Mouse (Mus musculus): Measurements from ENCODE around the gene Lrig1. TPM values are rescaled to one million over a fixed set of nuclear protein-coding genes. Genes with fewer than 3 reads are reported as not detected.

Lrig1 gene
- polyA plus RNA-seq, 1 experiment from 2014 or later, result 32.6 TPM

DNA sequence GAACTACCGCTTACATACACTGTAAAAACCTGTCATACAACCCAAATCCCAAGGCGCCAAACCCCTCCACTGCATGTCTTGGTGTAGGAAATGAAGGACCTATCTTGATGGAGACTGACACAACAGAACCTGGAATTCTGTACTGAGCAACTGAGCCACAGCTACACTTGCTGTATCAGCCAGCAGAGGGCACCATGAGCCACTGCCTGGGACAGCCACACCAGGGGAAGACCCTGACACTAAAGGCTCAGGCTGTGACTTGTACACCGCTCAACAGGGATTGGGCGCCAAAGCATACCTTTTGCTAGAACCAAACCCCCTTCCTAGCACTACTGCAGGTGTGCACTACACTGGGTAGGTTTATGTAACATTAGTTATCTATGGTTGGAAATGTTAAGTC lies 77.0 kb downstream of the Lrig1 start:
- Histone ChIP-seq H3K27me3 (replicated peaks; ENCODE audit: control insufficient read depth, insufficient read depth, low read length) (no peaks in the 10 kb centered on the region), H3K4me1 (ENCODE audit: control insufficient read depth, insufficient read depth, low read length) (peaks cover 3% of the 10 kb centered on the region; the same call in 1 of the 2 replicates), H3K9me3 (ENCODE audit: control insufficient read depth, low read length) (no peaks in the 10 kb centered on the region), H3K4me2 (ENCODE audit: low read depth, low read length) (no peak overlapping the region), H3K27ac (replicated peaks; ENCODE audit: low read depth, low read length) (no peak overlapping the region), H3K4me3 (ENCODE audit: low read depth, low read length) (no peak overlapping the region), H3K9ac (ENCODE audit: low read depth, low read length) (no peak overlapping the region), H3K36me3 (ENCODE audit: control insufficient read depth, insufficient read depth, low read length) (peaks cover 85% of the 10 kb centered on the region)
- DNase-seq (ENCODE audit: low spot score) (peak; percentile 73), ATAC-seq (ENCODE audit: low read depth) (peak; percentile 45; the same call in 1 of the 2 replicates)
- 71% methylated on average over 4 of the region's 4 CpGs for WGBS

GRCm38 (mm10) chr6:94620801-94621301 lies 79.1 kb downstream of the Lrig1 start:
- no peak overlapping the region for H3K9ac ChIP-seq (ENCODE audit: low read depth, low read length)
- no peaks in the 10 kb centered on the region for H3K9me3 ChIP-seq (ENCODE audit: control insufficient read depth, low read length)
- H3K4me3 ChIP-seq (ENCODE audit: low read depth, low read length), result no peak overlapping the region
- H3K36me3 ChIP-seq (ENCODE audit: control insufficient read depth, insufficient read depth, low read length), result peaks cover 93% of the 10 kb centered on the region
- H3K4me1 ChIP-seq (ENCODE audit: control insufficient read depth, insufficient read depth, low read length), result no peaks in the 10 kb centered on the region
- no peak for DNase-seq (ENCODE audit: low spot score)
- no peak overlapping the region for H3K27ac ChIP-seq (replicated peaks; ENCODE audit: low read depth, low read length)
- ATAC-seq (ENCODE audit: low read depth), result no peak
- no peak overlapping the region for H3K4me2 ChIP-seq (ENCODE audit: low read depth, low read length)
- H3K27me3 ChIP-seq (replicated peaks; ENCODE audit: control insufficient read depth, insufficient read depth, low read length), result no peaks in the 10 kb centered on the region
- WGBS, result 75% methylated on average over 9 of the region's 9 CpGs

DNA sequence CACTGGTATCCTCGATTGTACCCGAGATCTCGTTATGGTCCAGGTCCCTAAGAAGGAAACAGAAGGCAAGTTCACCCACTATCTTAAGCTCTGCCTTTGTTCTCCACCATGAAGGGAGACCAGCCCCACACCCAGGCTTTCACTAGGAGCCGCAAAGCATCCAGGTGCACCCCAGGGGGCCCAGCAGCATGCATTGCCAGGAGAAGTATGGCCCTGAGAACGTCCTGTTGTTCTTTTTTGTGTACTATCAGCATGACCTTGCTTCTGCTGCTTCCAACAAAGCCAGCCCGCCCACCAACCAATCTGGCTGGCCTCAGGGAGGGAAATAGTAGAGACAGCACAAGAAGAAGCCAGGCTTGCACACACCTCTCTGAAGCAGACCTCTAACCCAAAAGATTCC lies 79.7 kb downstream of the Lrig1 start:
- H3K36me3 ChIP-seq (ENCODE audit: control insufficient read depth, insufficient read depth, low read length), result peaks cover 95% of the 10 kb centered on the region

DNA sequence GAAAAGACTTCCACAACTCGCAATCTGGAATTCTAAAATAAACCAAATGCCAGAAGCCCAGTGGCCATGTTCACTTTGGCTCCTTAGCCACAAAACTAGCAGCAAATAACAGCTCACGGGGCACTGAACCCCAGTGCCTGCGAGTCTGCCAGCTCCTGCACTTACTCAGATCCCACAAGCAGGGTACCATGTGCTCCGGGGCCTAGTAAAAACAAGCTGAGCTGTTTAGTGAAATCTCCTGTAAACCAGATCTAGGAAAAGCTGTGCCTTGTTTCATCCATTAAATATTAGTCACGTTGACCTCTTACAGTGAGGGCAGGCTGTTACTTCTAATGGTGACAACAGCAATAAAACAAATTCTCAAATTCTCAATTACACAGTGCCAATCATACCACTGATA lies 81.3 kb downstream of the Lrig1 start:
- no peak overlapping the region for H3K9ac ChIP-seq (ENCODE audit: low read depth, low read length)
- H3K27ac ChIP-seq (replicated peaks; ENCODE audit: low read depth, low read length), result no peak overlapping the region
- no peak overlapping the region for H3K4me2 ChIP-seq (ENCODE audit: low read depth, low read length)
- H3K9me3 ChIP-seq (ENCODE audit: control insufficient read depth, low read length), result no peaks in the 10 kb centered on the region
- WGBS, result 79% methylated on average over 5 of the region's 5 CpGs
- ATAC-seq (ENCODE audit: low read depth) (no peak), DNase-seq (ENCODE audit: low spot score) (no peak)
- no peaks in the 10 kb centered on the region for H3K4me1 ChIP-seq (ENCODE audit: control insufficient read depth, insufficient read depth, low read length)
- no peaks in the 10 kb centered on the region for H3K27me3 ChIP-seq (replicated peaks; ENCODE audit: control insufficient read depth, insufficient read depth, low read length)
- peaks cover 98% of the 10 kb centered on the region for H3K36me3 ChIP-seq (ENCODE audit: control insufficient read depth, insufficient read depth, low read length)
- no peak overlapping the region for H3K4me3 ChIP-seq (ENCODE audit: low read depth, low read length)

More for the DNA sequence above, 79.7 kb downstream of the Lrig1 start:
- H3K27me3 ChIP-seq (replicated peaks; ENCODE audit: control insufficient read depth, insufficient read depth, low read length), result no peaks in the 10 kb centered on the region
- no peak overlapping the region for H3K4me2 ChIP-seq (ENCODE audit: low read depth, low read length)
- no peaks in the 10 kb centered on the region for H3K4me1 ChIP-seq (ENCODE audit: control insufficient read depth, insufficient read depth, low read length)
- DNase-seq (ENCODE audit: low spot score) (no peak), ATAC-seq (ENCODE audit: low read depth) (no peak)
- no peak overlapping the region for H3K27ac ChIP-seq (replicated peaks; ENCODE audit: low read depth, low read length)
- H3K9ac ChIP-seq (ENCODE audit: low read depth, low read length), result no peak overlapping the region
- no peaks in the 10 kb centered on the region for H3K9me3 ChIP-seq (ENCODE audit: control insufficient read depth, low read length)
- 81% methylated on average over 6 of the region's 6 CpGs for WGBS
- H3K4me3 ChIP-seq (ENCODE audit: low read depth, low read length), result no peak overlapping the region

GRCm38 (mm10) chr6:94615936-94616335 lies 84.0 kb downstream of the Lrig1 start:
- Histone ChIP-seq H3K4me2 (ENCODE audit: low read depth, low read length) (no peak overlapping the region), H3K36me3 (ENCODE audit: control insufficient read depth, insufficient read depth, low read length) (peaks cover 98% of the 10 kb centered on the region), H3K9ac (ENCODE audit: low read depth, low read length) (no peak overlapping the region), H3K4me3 (ENCODE audit: low read depth, low read length) (no peak overlapping the region), H3K4me1 (ENCODE audit: control insufficient read depth, insufficient read depth, low read length) (no peaks in the 10 kb centered on the region), H3K27me3 (replicated peaks; ENCODE audit: control insufficient read depth, insufficient read depth, low read length) (no peaks in the 10 kb centered on the region), H3K9me3 (ENCODE audit: control insufficient read depth, low read length) (no peaks in the 10 kb centered on the region), H3K27ac (replicated peaks; ENCODE audit: low read depth, low read length) (no peak overlapping the region)
- ATAC-seq (ENCODE audit: low read depth) (no peak), DNase-seq (ENCODE audit: low spot score) (no peak)
- WGBS, result 70% methylated on average over 4 of the region's 4 CpGs

- Histone ChIP-seq H3K4me3 (ENCODE audit: low read depth, low read length) (no peak overlapping the region), H3K9me3 (ENCODE audit: control insufficient read depth, low read length) (no peaks in the 10 kb centered on the region), H3K9ac (ENCODE audit: low read depth, low read length) (no peak overlapping the region), H3K27me3 (replicated peaks; ENCODE audit: control insufficient read depth, insufficient read depth, low read length) (no peaks in the 10 kb centered on the region), H3K4me2 (ENCODE audit: low read depth, low read length) (no peak overlapping the region), H3K27ac (replicated peaks; ENCODE audit: low read depth, low read length) (no peak overlapping the region), H3K4me1 (ENCODE audit: control insufficient read depth, insufficient read depth, low read length) (no peaks in the 10 kb centered on the region), H3K36me3 (ENCODE audit: control insufficient read depth, insufficient read depth, low read length) (peaks cover 98% of the 10 kb centered on the region)
- WGBS, result 89% methylated on average over 6 of the region's 6 CpGs
- ATAC-seq (ENCODE audit: low read depth), result no peak
- DNase-seq (ENCODE audit: low spot score), result no peak
Measured at GRCm38 (mm10) chr6:94614346-94614745, 85.6 kb downstream of the Lrig1 start.

GRCm38 (mm10) chr6:94613235-94613895 lies 86.6 kb downstream of the Lrig1 start:
- no peaks in the 10 kb centered on the region for H3K4me1 ChIP-seq (ENCODE audit: control insufficient read depth, insufficient read depth, low read length)
- WGBS, result 48% methylated on average over 6 of the region's 6 CpGs
- DNase-seq (ENCODE audit: low spot score) (no peak), ATAC-seq (ENCODE audit: low read depth) (no peak)
- no peak overlapping the region for H3K27ac ChIP-seq (replicated peaks; ENCODE audit: low read depth, low read length)
- H3K9ac ChIP-seq (ENCODE audit: low read depth, low read length), result no peak overlapping the region
- H3K4me3 ChIP-seq (ENCODE audit: low read depth, low read length), result no peak overlapping the region
- H3K4me2 ChIP-seq (ENCODE audit: low read depth, low read length), result no peak overlapping the region
- H3K9me3 ChIP-seq (ENCODE audit: control insufficient read depth, low read length), result no peaks in the 10 kb centered on the region
- peaks cover 99% of the 10 kb centered on the region for H3K36me3 ChIP-seq (ENCODE audit: control insufficient read depth, insufficient read depth, low read length)
- no peaks in the 10 kb centered on the region for H3K27me3 ChIP-seq (replicated peaks; ENCODE audit: control insufficient read depth, insufficient read depth, low read length)

- Histone ChIP-seq H3K4me3 (ENCODE audit: low read depth, low read length) (no peak overlapping the region), H3K36me3 (ENCODE audit: control insufficient read depth, insufficient read depth, low read length) (peaks cover 61% of the 10 kb centered on the region)
Measured at GRCm38 (mm10) chr6:94604546-94604945, 95.4 kb downstream of the Lrig1 start.

GRCm38 (mm10) chr6:94604072-94604471 lies 95.9 kb downstream of the Lrig1 start:
- H3K9ac ChIP-seq (ENCODE audit: low read depth, low read length), result no peak overlapping the region
- DNase-seq (ENCODE audit: low spot score), result peak; percentile 85
- H3K9me3 ChIP-seq (ENCODE audit: control insufficient read depth, low read length), result no peaks in the 10 kb centered on the region
- ATAC-seq (ENCODE audit: low read depth), result peak; percentile 73
- H3K36me3 ChIP-seq (ENCODE audit: control insufficient read depth, insufficient read depth, low read length), result peaks cover 56% of the 10 kb centered on the region
- H3K27me3 ChIP-seq (replicated peaks; ENCODE audit: control insufficient read depth, insufficient read depth, low read length), result no peaks in the 10 kb centered on the region
- no peak overlapping the region for H3K4me2 ChIP-seq (ENCODE audit: low read depth, low read length)
- no peak overlapping the region for H3K4me3 ChIP-seq (ENCODE audit: low read depth, low read length)
- peaks cover 3% of the 10 kb centered on the region; the same call in 1 of the 2 replicates for H3K4me1 ChIP-seq (ENCODE audit: control insufficient read depth, insufficient read depth, low read length)
- H3K27ac ChIP-seq (replicated peaks; ENCODE audit: low read depth, low read length), result 0 out of 2 replicates have a peak overlapping the region, but pooled peaks have one; percentile 64
- WGBS, result 28% methylated on average over 3 of the region's 3 CpGs

More at GRCm38 (mm10) chr6:94604546-94604945, 95.4 kb downstream of the Lrig1 start:
- Histone ChIP-seq H3K27ac (replicated peaks; ENCODE audit: low read depth, low read length) (peak overlapping the region; percentile 64; the same call in 1 of the 2 replicates), H3K27me3 (replicated peaks; ENCODE audit: control insufficient read depth, insufficient read depth, low read length) (no peaks in the 10 kb centered on the region), H3K9me3 (ENCODE audit: control insufficient read depth, low read length) (no peaks in the 10 kb centered on the region), H3K9ac (ENCODE audit: low read depth, low read length) (no peak overlapping the region), H3K4me1 (ENCODE audit: control insufficient read depth, insufficient read depth, low read length) (peaks cover 3% of the 10 kb centered on the region; the same call in 1 of the 2 replicates), H3K4me2 (ENCODE audit: low read depth, low read length) (no peak overlapping the region)
- 76% methylated on average over 2 of the region's 2 CpGs for WGBS
- ATAC-seq (ENCODE audit: low read depth) (no peak), DNase-seq (ENCODE audit: low spot score) (no peak)
